Mouse (Mus musculus) hindbrain, embryonic 16.5 days (tissue): Measurements from ENCODE around the gene Cbx2. TPM values are rescaled to one million over a fixed set of nuclear protein-coding genes. Genes with fewer than 3 reads are reported as not detected.

ENCODE experiments used
- ATAC-seq: fragments of 200-750 bp; cut with Nextera tagmentation; 2 replicates; pipeline ENCODE4 v1.8.0; 2017; ENCODE audit warnings: moderate TSS enrichment, moderate library complexity
- H3K27ac ChIP-seq: fragments of 300-500 bp; sonication (generic); 2 replicates; pipeline ENCODE4 v1.5.1; 2014; ENCODE audit warnings: low read depth, mild to moderate bottlenecking, control low read depth, low read length, moderate library complexity
- H3K27me3 ChIP-seq: fragments of 300-500 bp; sonication (generic); replicated peaks from 2 replicates; pipeline ENCODE4 v1.6.1; 2014; ENCODE audit warnings: low read length; ENCODE audit not compliant: control insufficient read depth, insufficient read depth
- H3K36me3 ChIP-seq: fragments of 300-500 bp; sonication (generic); 2 replicates; pipeline ENCODE4 v1.6.1; 2014; ENCODE audit warnings: mild to moderate bottlenecking, low read length, moderate library complexity, mixed read lengths; ENCODE audit not compliant: control insufficient read depth, insufficient read depth
- H3K4me1 ChIP-seq: fragments of 300-500 bp; sonication (generic); 2 replicates; pipeline ENCODE4 v1.6.1; 2014; ENCODE audit warnings: low read depth, low read length; ENCODE audit not compliant: control insufficient read depth, insufficient read depth
- H3K4me2 ChIP-seq: fragments of 300-500 bp; sonication (generic); 2 replicates; pipeline ENCODE4 v1.6.1; 2014; ENCODE audit warnings: mild to moderate bottlenecking, low read length, control low read depth, moderate library complexity
- H3K4me3 ChIP-seq: fragments of 300-500 bp; sonication (generic); 2 replicates; pipeline ENCODE4 v1.5.1; 2014; ENCODE audit warnings: mild to moderate bottlenecking, low read length, control low read depth, moderate library complexity
- H3K9ac ChIP-seq: fragments of 300-500 bp; sonication (generic); 2 replicates; pipeline ENCODE4 v1.6.1; 2014; ENCODE audit warnings: low read depth, mild to moderate bottlenecking, control low read depth, low read length, moderate library complexity
- H3K9me3 ChIP-seq: fragments of 300-500 bp; sonication (generic); 2 replicates; pipeline ENCODE4 v1.6.1; 2014; ENCODE audit warnings: mild to moderate bottlenecking, low read length, moderate library complexity; ENCODE audit not compliant: control insufficient read depth
- WGBS: fragments of 180-500 bp; shearing (Covaris S2); extraction: QIAGEN DNeasy Blood & Tissue Kit; methylation state at CpG from one replicate; pipeline ENCODE4 v1.1.7; 2014; 5-methylcytosine and 5-hydroxymethylcytosine counted together
- polyA plus RNA-seq: library from polyadenylated mRNA; unstranded; fragments of >200 nt; fragmentation: Nextera tagmentation; extraction: Ambion mirVana; gene quantifications from 2 replicates; pipeline ENCODE4 v1.2.1, GENCODE M21; 2015

The Cbx2 gene
- polyA plus RNA-seq, 1 experiment from 2014 or later, result 10.7 TPM

- Histone ChIP-seq H3K4me1 (peaks cover 38% of the 10 kb centered on the region), H3K36me3 (no peaks in the 10 kb centered on the region), H3K9me3 (no peaks in the 10 kb centered on the region), H3K4me3 (peak overlapping the region; percentile 9; the same call in 1 of the 2 replicates), H3K4me2 (peak overlapping the region; percentile 23), H3K9ac (peak overlapping the region; percentile 38), H3K27ac (no peak overlapping the region), H3K27me3 (peaks cover 42% of the 10 kb centered on the region)
- ATAC-seq, result no peak
- under 1% methylated on average over 40 of the region's 41 CpGs for WGBS
These were observed 22.0 kb downstream of the Cbx2 start for GRCm38 (mm10) chr11:119044551-119045337.

- H3K36me3 ChIP-seq, result no peaks in the 10 kb centered on the region
- 1% methylated on average over 39 of the region's 39 CpGs for WGBS
- no peak for ATAC-seq
These were observed 24.0 kb downstream of the Cbx2 start for GRCm38 (mm10) chr11:119046601-119047245.

GRCm38 (mm10) chr11:119047261-119048132 is 24.7 kb downstream of the Cbx2 start:
- Histone ChIP-seq H3K4me2 (peak overlapping the region; percentile 85), H3K9ac (no peak overlapping the region), H3K4me1 (peaks cover 32% of the 10 kb centered on the region), H3K9me3 (no peaks in the 10 kb centered on the region), H3K27me3 (peaks cover 64% of the 10 kb centered on the region), H3K4me3 (peak overlapping the region; percentile 45; the same call in 1 of the 2 replicates), H3K36me3 (no peaks in the 10 kb centered on the region), H3K27ac (no peak overlapping the region)
- under 1% methylated on average over 41 of the region's 43 CpGs for WGBS
- ATAC-seq, result no peak

More at GRCm38 (mm10) chr11:119046601-119047245, 24.0 kb downstream of the Cbx2 start:
- Histone ChIP-seq H3K27me3 (peaks cover 61% of the 10 kb centered on the region), H3K4me2 (peak overlapping the region; percentile 85), H3K4me3 (peak overlapping the region; percentile 45), H3K9me3 (no peaks in the 10 kb centered on the region), H3K27ac (no peak overlapping the region), H3K4me1 (peaks cover 30% of the 10 kb centered on the region), H3K9ac (peak overlapping the region; percentile 68)

GRCm38 (mm10) chr11:119048133-119048510 is 25.4 kb downstream of the Cbx2 start:
- peaks cover 36% of the 10 kb centered on the region for H3K4me1 ChIP-seq
- no peak overlapping the region for H3K4me3 ChIP-seq
- H3K9me3 ChIP-seq, result no peaks in the 10 kb centered on the region
- no peak for ATAC-seq
- no peak overlapping the region for H3K27ac ChIP-seq
- WGBS, result 1% methylated on average over 13 of the region's 13 CpGs
- peak overlapping the region; percentile 20; the same call in 1 of the 2 replicates for H3K4me2 ChIP-seq
- no peaks in the 10 kb centered on the region for H3K36me3 ChIP-seq
- H3K27me3 ChIP-seq, result peaks cover 64% of the 10 kb centered on the region
- no peak overlapping the region for H3K9ac ChIP-seq

- H3K27ac ChIP-seq, result no peak overlapping the region
- H3K9ac ChIP-seq, result no peak overlapping the region
- no peak overlapping the region for H3K4me3 ChIP-seq
- H3K9me3 ChIP-seq, result no peaks in the 10 kb centered on the region
- no peak for ATAC-seq
- peaks cover 41% of the 10 kb centered on the region for H3K4me1 ChIP-seq
- H3K36me3 ChIP-seq, result no peaks in the 10 kb centered on the region
- H3K4me2 ChIP-seq, result no peak overlapping the region
- H3K27me3 ChIP-seq, result peaks cover 47% of the 10 kb centered on the region
- WGBS, result 3% methylated on average over 2 of the region's 2 CpGs
These were observed 27.6 kb downstream of the Cbx2 start for GRCm38 (mm10) chr11:119050361-119050760.

GRCm38 (mm10) chr11:119051426-119051825 is 28.7 kb downstream of the Cbx2 start:
- Histone ChIP-seq H3K4me1 (peaks cover 44% of the 10 kb centered on the region), H3K27ac (no peak overlapping the region), H3K4me2 (no peak overlapping the region), H3K4me3 (no peak overlapping the region), H3K9me3 (no peaks in the 10 kb centered on the region), H3K36me3 (no peaks in the 10 kb centered on the region), H3K9ac (no peak overlapping the region), H3K27me3 (peaks cover 37% of the 10 kb centered on the region)
- ATAC-seq, result no peak

GRCm38 (mm10) chr11:119051927-119052660 is 29.3 kb downstream of the Cbx2 start:
- peaks cover 42% of the 10 kb centered on the region for H3K4me1 ChIP-seq
- WGBS, result 6% methylated on average over 15 of the region's 15 CpGs
- H3K9ac ChIP-seq, result peak overlapping the region; percentile 65; the same call in 1 of the 2 replicates
- H3K4me3 ChIP-seq, result no peak overlapping the region
- no peak overlapping the region for H3K27ac ChIP-seq
- H3K27me3 ChIP-seq, result peaks cover 32% of the 10 kb centered on the region
- H3K36me3 ChIP-seq, result no peaks in the 10 kb centered on the region
- H3K4me2 ChIP-seq, result no peak overlapping the region; the same call in 1 of the 2 replicates
- H3K9me3 ChIP-seq, result no peaks in the 10 kb centered on the region
- peak; percentile 19; the same call in 1 of the 2 replicates for ATAC-seq

GRCm38 (mm10) chr11:119052661-119053256 is 30.0 kb downstream of the Cbx2 start:
- Histone ChIP-seq H3K36me3 (no peaks in the 10 kb centered on the region), H3K27ac (peak overlapping the region; percentile 89), H3K9me3 (no peaks in the 10 kb centered on the region), H3K4me2 (peak overlapping the region; percentile 97), H3K4me1 (peaks cover 45% of the 10 kb centered on the region), H3K9ac (peak overlapping the region; percentile 65), H3K27me3 (peaks cover 28% of the 10 kb centered on the region), H3K4me3 (peak overlapping the region; percentile 39)
- ATAC-seq, result no peak
- WGBS, result 2% methylated on average over 13 of the region's 13 CpGs
